Mouse (Mus musculus) forebrain, embryonic 15.5 days (tissue): ENCODE data around the gene Cnot11. TPM values are rescaled to one million over a fixed set of nuclear protein-coding genes. Genes with fewer than 3 reads are reported as not detected.

Experiments used
- ATAC-seq: fragments of 200-750 bp; cut with Nextera tagmentation; replicated peaks from 2 replicates; pipeline ENCODE4 v1.8.0; 2017; ENCODE audit warnings: mild to moderate bottlenecking, moderate TSS enrichment, moderate library complexity
- H3K27ac ChIP-seq: fragments of 300-500 bp; sonication (generic); replicated peaks from 2 replicates; pipeline ENCODE4 v1.5.1; 2015; ENCODE audit warnings: mild to moderate bottlenecking, inconsistent platforms
- H3K27me3 ChIP-seq: fragments of 300-500 bp; sonication (generic); 2 replicates; pipeline ENCODE4 v1.6.1; 2015; ENCODE audit warnings: inconsistent platforms
- H3K36me3 ChIP-seq: fragments of 300-500 bp; sonication (generic); 2 replicates; pipeline ENCODE4 v1.6.1; 2015; ENCODE audit warnings: mild to moderate bottlenecking, inconsistent platforms
- H3K4me1 ChIP-seq: fragments of 300-500 bp; sonication (generic); 2 replicates; pipeline ENCODE4 v1.6.1; 2015; ENCODE audit warnings: inconsistent platforms
- H3K4me2 ChIP-seq: fragments of 300-500 bp; sonication (generic); replicated peaks from 2 replicates; pipeline ENCODE4 v1.6.1; 2015; ENCODE audit warnings: mild to moderate bottlenecking, inconsistent platforms
- H3K4me3 ChIP-seq: fragments of 300-500 bp; sonication (generic); 2 replicates; pipeline ENCODE4 v1.5.1; 2015; ENCODE audit warnings: mild to moderate bottlenecking, inconsistent platforms
- H3K9ac ChIP-seq: fragments of 300-500 bp; sonication (generic); replicated peaks from 2 replicates; pipeline ENCODE4 v1.6.1; 2015; ENCODE audit warnings: mild to moderate bottlenecking, inconsistent platforms
- H3K9me3 ChIP-seq: fragments of 300-500 bp; sonication (generic); 2 replicates; pipeline ENCODE4 v1.6.1; 2016; ENCODE audit warnings: inconsistent platforms
- WGBS: fragments of 180-500 bp; shearing (Covaris S2); methylation state at CpG from one replicate; pipeline ENCODE4 v1.1.7; 2015; ENCODE audit warnings: mixed read lengths; 5-methylcytosine and 5-hydroxymethylcytosine counted together
- polyA plus RNA-seq: library from polyadenylated mRNA; unstranded; fragments of >200 nt; fragmentation: Nextera tagmentation; extraction: Ambion mirVana; gene quantifications from 2 replicates; pipeline ENCODE4 v1.2.1, GENCODE M21; 2015

Cnot11 gene
- polyA plus RNA-seq, 1 experiment from 2014 or later, result 19.4 TPM

DNA sequence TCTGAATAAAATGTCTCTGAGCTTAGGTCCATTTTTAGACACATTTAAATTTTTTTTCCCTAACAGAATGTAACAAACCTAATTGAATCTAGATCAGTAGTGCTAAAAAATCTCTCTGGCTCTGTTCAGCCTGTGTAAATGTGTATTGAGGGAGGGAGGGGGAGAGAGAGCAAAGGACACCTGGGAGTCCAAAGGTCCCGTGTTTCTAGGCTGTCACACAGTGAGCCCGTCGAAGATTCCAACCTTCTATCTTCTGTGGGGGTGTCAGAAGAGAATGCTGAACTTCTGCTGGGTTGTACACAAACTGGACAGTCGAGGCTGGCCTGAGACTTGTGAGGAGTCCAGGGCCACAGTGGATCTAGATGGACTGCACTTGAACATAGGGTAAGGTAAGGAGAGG, 57.3 kb downstream of the Cnot11 start:
- Histone ChIP-seq H3K9ac (no peak overlapping the region), H3K4me1 (no peaks in the 10 kb centered on the region)

DNA sequence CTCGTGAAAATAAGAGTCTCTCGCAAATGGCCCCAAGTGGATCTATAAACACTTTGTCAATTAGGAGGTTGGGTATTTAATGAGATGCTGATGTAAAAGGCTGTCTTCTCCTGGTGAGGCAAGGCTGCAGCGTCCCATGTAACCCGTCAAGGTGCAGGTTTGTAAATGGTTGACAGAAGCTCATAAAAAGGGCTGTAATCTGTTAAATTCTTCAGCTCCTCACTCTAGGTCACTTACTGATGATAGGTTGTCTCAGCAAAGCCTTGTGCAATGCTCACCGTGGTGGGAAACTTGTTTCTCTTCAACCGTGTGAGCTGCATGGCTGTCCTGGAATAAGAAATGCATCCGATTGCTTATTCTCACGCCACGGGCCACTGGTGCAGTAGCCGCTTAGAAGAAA, 59.0 kb downstream of the Cnot11 start:
- no peak for ATAC-seq

More for the DNA sequence above, 57.3 kb downstream of the Cnot11 start:
- ATAC-seq, result no peak
- Histone ChIP-seq H3K4me2 (no peak overlapping the region), H3K4me3 (no peak overlapping the region), H3K9me3 (no peaks in the 10 kb centered on the region), H3K27me3 (no peaks in the 10 kb centered on the region), H3K27ac (no peak overlapping the region), H3K36me3 (no peaks in the 10 kb centered on the region)
- 83% methylated on average over 4 of the region's 4 CpGs for WGBS

More for the DNA sequence above, 59.0 kb downstream of the Cnot11 start:
- Histone ChIP-seq H3K4me2 (no peak overlapping the region), H3K9me3 (no peaks in the 10 kb centered on the region), H3K4me3 (no peak overlapping the region), H3K27me3 (no peaks in the 10 kb centered on the region), H3K9ac (no peak overlapping the region), H3K27ac (no peak overlapping the region), H3K36me3 (no peaks in the 10 kb centered on the region), H3K4me1 (peaks cover 2% of the 10 kb centered on the region; the same call in 1 of the 2 replicates)
- WGBS, result 69% methylated on average over 10 of the region's 10 CpGs

Other genes starting within 250 kb of the Cnot11 start
- 324 and 361 TPM in 2 replicates for gene Rpl31, start 167.2 kb upstream of the Cnot11 start, polyA plus RNA-seq
- 10.0 and 10.6 TPM in 2 replicates for gene Tbc1d8, start 56.2 kb upstream of the Cnot11 start, polyA plus RNA-seq
- gene Rnf149, start 42.4 kb downstream of the Cnot11 start, polyA plus RNA-seq, result 23.4 and 26.6 TPM in 2 replicates
- 1.1 and 1.5 TPM in 2 replicates for gene Creg2, start 116.5 kb downstream of the Cnot11 start, polyA plus RNA-seq
- 0.11 TPM in 1 of 2 replicates, not detected in the other for gene Rfx8, start 186.0 kb downstream of the Cnot11 start, polyA plus RNA-seq